Mouse (Mus musculus): ENCODE measurements around the gene Vmn1r209. TPM values are rescaled to one million over a fixed set of nuclear protein-coding genes. Genes with fewer than 3 reads are reported as not detected.
"Not testable (repeated sequence)": the region's sequence is repeated elsewhere in the genome, so short reads cannot be mapped to it uniquely, and the experiment has no call there.

The Vmn1r209 gene
- polyA plus RNA-seq, 1 experiment from 2014 or later = not detected

- H3K27ac ChIP-seq (replicated peaks; ENCODE audit: low read depth, low read length); H3K4me2 ChIP-seq (ENCODE audit: low read depth, low read length); H3K36me3 ChIP-seq (ENCODE audit: control insufficient read depth, insufficient read depth, low read length); H3K4me3 ChIP-seq (ENCODE audit: low read depth, low read length); H3K9ac ChIP-seq (ENCODE audit: low read depth, low read length); H3K9me3 ChIP-seq (ENCODE audit: control insufficient read depth, low read length); H3K27me3 ChIP-seq (replicated peaks; ENCODE audit: control insufficient read depth, insufficient read depth, low read length); H3K4me1 ChIP-seq (ENCODE audit: control insufficient read depth, insufficient read depth, low read length); ATAC-seq (ENCODE audit: low read depth); DNase-seq (ENCODE audit: low spot score): not testable (repeated sequence)
Observed at GRCm38 (mm10) chr13:22784159-22784558, 25.3 kb downstream of the Vmn1r209 start.

DNA sequence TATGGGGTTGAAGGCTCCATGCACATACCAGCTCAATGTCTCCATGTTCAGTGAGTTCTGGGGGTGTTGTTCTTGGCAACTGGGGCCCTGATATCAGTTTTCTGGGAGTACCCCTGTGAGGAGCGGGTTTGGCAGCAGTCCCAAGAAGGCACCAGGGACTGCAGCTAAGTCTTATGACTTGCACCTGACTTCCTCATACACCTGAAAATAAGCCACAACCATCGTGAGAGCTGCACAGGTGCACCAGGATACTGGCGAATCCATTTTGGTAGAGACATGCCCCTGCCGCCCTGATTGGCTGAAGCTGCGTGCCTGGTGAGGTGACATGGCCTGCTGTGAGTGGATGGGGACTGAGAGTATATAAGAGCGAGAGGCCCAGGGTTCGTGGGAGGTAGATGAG, 32.2 kb downstream of the Vmn1r209 start, which contains the start of gene Vmn1r208:
Gene Vmn1r208, minus strand, starts transcription at position 101 of the 400 bp plus-strand sequence.
- no CpG with 5 or more reads among the region's 7 CpGs for WGBS
- not testable (repeated sequence) for ATAC-seq (ENCODE audit: low read depth); H3K27ac ChIP-seq (replicated peaks; ENCODE audit: low read depth, low read length); H3K9me3 ChIP-seq (ENCODE audit: control insufficient read depth, low read length); H3K4me2 ChIP-seq (ENCODE audit: low read depth, low read length); H3K36me3 ChIP-seq (ENCODE audit: control insufficient read depth, insufficient read depth, low read length); H3K4me3 ChIP-seq (ENCODE audit: low read depth, low read length); H3K27me3 ChIP-seq (replicated peaks; ENCODE audit: control insufficient read depth, insufficient read depth, low read length); H3K4me1 ChIP-seq (ENCODE audit: control insufficient read depth, insufficient read depth, low read length); H3K9ac ChIP-seq (ENCODE audit: low read depth, low read length); DNase-seq (ENCODE audit: low spot score)

GRCm38 (mm10) chr13:22771592-22771991, 37.9 kb downstream of the Vmn1r209 start:
- H3K4me2 ChIP-seq (ENCODE audit: low read depth, low read length); H3K4me3 ChIP-seq (ENCODE audit: low read depth, low read length); H3K27ac ChIP-seq (replicated peaks; ENCODE audit: low read depth, low read length); ATAC-seq (ENCODE audit: low read depth); H3K36me3 ChIP-seq (ENCODE audit: control insufficient read depth, insufficient read depth, low read length); DNase-seq (ENCODE audit: low spot score); H3K27me3 ChIP-seq (replicated peaks; ENCODE audit: control insufficient read depth, insufficient read depth, low read length); H3K9me3 ChIP-seq (ENCODE audit: control insufficient read depth, low read length); H3K4me1 ChIP-seq (ENCODE audit: control insufficient read depth, insufficient read depth, low read length); H3K9ac ChIP-seq (ENCODE audit: low read depth, low read length): not testable (repeated sequence)
- 60% methylated on average over 1 of the region's 2 CpGs for WGBS

Other genes with a start within 250 kb of the Vmn1r209 start
- not detected in 2 replicates for gene Vmn1r205, start 216.7 kb downstream of the Vmn1r209 start, polyA plus RNA-seq (2014; fragmentation: Nextera tagmentation; extraction: Ambion mirVana)
- gene Vmn1r206, start 185.4 kb downstream of the Vmn1r209 start, polyA plus RNA-seq (2014; fragmentation: Nextera tagmentation; extraction: Ambion mirVana) = not detected in 2 replicates
- not detected in 2 replicates for gene Vmn1r207-ps, start 80.1 kb downstream of the Vmn1r209 start, polyA plus RNA-seq (2014; fragmentation: Nextera tagmentation; extraction: Ambion mirVana)
- not detected in 2 replicates for gene Vmn1r208, start 32.3 kb downstream of the Vmn1r209 start, polyA plus RNA-seq (2014; fragmentation: Nextera tagmentation; extraction: Ambion mirVana)
- gene Vmn1r210, start 21.7 kb upstream of the Vmn1r209 start, polyA plus RNA-seq (2014; fragmentation: Nextera tagmentation; extraction: Ambion mirVana) = not detected in 2 replicates
- not detected in 2 replicates for gene Vmn1r211, start 47.9 kb upstream of the Vmn1r209 start, polyA plus RNA-seq (2014; fragmentation: Nextera tagmentation; extraction: Ambion mirVana)
- not detected in 2 replicates for gene Vmn1r212, start 74.5 kb upstream of the Vmn1r209 start, polyA plus RNA-seq (2014; fragmentation: Nextera tagmentation; extraction: Ambion mirVana)
- gene Vmn1r213, start 198.0 kb upstream of the Vmn1r209 start, polyA plus RNA-seq (2014; fragmentation: Nextera tagmentation; extraction: Ambion mirVana) = not detected in 2 replicates
- gene Vmn1r214, start 220.7 kb upstream of the Vmn1r209 start, polyA plus RNA-seq (2014; fragmentation: Nextera tagmentation; extraction: Ambion mirVana) = not detected in 2 replicates

Measured in embryonic facial prominence, embryonic 14.5 days (tissue).